Mouse (Mus musculus): Measurements from ENCODE around the gene Gbf1. TPM values are rescaled to one million over a fixed set of nuclear protein-coding genes. Genes with fewer than 3 reads are reported as not detected.
"Not testable (repeated sequence)": the region's sequence is repeated elsewhere in the genome, so short reads cannot be mapped to it uniquely, and the experiment has no call there.

Gbf1 gene
- total RNA-seq (2017) = 63.4 and 84.7 TPM in 2 replicates

DNA sequence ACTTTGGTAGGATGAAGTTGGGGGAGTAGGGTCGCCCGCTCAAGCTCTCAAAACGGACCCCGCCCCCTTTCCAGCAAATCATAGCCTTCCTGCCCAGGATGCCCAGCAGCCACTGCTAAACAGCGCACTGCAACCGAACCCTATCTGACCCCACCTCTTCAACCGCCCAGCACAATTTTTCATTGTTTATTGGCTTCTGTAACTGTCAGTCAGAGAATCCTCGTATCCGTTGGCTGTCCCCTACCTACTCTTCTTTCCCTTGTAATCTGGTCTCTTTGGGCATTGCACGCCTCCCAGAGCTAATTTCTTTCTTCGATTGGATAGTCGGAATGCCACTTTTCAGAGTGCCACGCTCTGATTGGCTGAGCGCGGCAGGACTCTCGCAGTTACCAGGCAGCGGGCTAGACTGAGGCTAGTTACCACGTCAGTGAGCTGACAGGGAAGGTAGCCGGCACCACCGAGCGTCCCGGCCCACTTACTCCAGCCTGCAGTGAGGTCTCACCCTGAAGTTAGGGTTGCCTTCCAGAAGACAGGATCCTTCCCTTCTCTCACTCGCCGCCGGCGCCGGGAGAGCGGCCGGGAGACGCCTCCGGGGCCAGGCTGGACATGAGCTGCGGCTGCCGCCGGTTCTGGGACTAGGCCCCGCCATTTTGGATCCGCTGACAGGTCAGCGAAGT, at the start of gene Gbf1:
Gene Gbf1 (plus strand): TSS at position 383 of the 677 bp plus-strand sequence.
- peak; percentile 95 for ATAC-seq (ENCODE audit: extremely low read depth, insufficient number of reproducible peaks, low FRiP score, poor library complexity, severe bottlenecking)

DNA sequence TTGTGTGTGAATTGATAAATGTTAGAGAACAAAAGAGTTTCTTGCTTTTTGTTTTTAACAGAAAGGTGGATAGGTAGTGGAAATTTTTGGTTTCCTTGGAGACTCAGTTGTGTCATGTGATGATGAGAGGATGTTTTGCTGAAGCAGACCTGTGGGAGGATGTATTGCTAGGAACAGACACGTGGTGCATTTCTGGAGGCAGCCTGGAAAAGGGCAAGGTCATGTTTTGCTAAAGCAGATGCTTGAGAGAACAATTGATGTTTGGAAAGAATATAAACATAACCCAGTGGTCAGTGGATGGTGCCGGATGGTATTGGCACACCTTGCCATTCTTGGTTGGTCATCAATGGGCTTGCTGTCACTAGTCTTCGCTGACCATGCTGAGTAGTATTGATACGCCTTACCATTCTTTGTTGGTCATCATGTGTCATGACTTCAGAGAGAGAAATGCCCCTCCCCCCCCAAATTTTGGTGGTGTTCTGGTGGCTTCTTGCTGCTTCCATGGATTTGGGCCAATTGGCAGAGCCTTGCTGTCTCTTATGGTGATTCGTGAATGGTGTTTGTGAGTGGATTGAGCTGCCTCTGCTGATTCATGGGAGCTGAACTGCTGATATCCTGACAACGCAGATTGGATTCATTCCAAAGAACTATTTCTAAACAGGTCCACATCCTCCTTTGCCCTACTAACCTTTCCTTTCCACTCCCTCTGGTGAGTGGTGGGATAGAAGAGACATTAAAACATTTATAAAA, 48.7 kb upstream of the Gbf1 start:
- ATAC-seq (ENCODE audit: extremely low read depth, insufficient number of reproducible peaks, low FRiP score, poor library complexity, severe bottlenecking) = no peak

DNA sequence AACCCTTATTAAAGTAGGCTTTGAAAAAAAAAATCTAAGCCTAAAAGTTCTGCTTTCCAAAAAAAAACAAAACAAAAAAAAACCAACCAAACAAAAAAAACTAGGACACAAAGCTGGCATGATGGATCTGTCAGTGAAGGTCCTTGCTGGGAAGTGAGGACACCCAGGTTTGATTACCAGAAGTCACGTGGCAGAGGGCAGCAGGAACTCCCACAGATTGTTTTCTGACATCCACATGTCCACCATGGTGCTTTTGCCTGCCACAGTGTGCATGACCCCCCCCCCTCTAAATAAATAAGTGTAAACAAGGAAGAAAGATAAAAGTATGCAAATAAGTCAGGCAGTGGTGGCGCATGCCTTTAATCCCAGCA, 48.1 kb upstream of the Gbf1 start:
- ATAC-seq (ENCODE audit: extremely low read depth, insufficient number of reproducible peaks, low FRiP score, poor library complexity, severe bottlenecking) = no peak

DNA sequence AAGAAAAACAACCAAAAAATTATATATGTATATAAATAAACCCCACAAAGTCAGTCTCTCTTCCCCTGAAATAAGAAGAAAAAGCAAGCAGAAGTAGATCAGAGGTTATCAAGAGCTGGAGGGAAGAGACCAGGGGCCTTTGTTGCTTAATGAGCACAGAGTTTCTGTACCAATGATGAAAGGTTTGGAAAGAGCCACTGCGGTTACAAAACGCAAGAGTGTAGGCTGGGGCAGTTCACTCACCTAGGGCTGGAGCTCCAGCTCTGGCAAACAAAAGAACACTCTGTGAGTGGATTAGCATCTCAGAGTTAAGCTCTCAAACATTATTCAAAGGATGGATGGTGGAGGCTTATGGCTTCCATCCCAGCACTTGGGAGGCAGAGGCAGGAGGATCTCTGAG, 42.1 kb upstream of the Gbf1 start:
- no peak for ATAC-seq (ENCODE audit: extremely low read depth, insufficient number of reproducible peaks, low FRiP score, poor library complexity, severe bottlenecking)

DNA sequence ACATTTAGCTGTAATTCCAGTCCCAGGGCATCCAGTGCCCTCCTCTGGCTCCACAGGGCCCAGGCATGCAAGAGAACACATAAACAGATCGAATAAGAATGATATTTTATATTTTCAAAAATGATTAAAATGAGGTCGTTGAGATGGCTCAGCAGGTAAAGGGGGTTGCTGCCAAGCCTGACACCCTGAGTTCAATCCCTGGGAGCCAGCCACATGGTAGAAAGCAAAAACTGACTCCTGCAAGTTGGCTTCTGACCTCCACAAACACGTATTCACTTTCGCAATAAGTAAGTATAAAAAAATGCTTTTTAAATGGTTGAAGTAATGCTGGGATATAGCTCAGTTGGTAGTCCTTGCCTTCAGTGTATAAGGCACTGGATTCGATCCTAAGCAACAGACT, 41.5 kb upstream of the Gbf1 start:
- ATAC-seq (ENCODE audit: extremely low read depth, insufficient number of reproducible peaks, low FRiP score, poor library complexity, severe bottlenecking) = no peak

DNA sequence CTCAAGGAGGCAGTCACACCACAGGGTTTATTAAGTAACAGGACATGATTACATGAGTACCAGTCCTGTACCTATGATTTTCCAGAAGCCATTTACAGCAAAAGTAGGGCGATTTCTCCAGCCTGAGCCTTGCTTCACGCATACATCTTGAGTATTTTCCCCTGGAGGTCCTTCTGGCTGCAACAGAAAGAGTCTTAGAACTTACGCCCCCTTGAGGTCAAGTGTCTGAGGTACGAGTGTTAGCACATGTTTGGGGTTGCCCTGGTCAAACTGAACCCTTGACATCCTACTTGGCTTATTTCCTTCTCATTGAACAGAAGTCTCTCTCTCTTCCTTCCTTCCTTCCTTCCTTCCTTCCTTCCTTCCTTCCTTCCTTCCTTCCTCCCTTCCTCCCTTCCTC, 37.7 kb upstream of the Gbf1 start:
- no peak for ATAC-seq (ENCODE audit: extremely low read depth, insufficient number of reproducible peaks, low FRiP score, poor library complexity, severe bottlenecking)

DNA sequence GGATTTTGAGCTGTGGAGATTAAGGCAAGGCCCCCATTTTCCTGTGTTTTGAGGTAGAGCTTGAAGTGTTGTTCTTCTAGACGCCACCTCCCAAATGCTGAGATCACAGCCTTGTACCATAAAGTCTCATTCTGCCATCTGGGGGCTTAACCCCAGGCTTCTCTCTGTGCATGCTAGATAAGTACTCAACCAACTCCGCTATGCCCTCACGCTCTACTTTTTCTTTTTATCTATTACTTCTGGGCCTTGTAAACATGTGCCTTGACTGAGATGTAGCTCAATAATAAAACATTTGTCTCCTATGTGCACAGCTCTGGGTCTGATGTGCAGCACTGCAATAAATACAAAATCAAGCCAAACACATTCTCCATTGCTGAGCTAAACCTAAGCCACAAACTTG, 32.9 kb upstream of the Gbf1 start:
- ATAC-seq (ENCODE audit: extremely low read depth, insufficient number of reproducible peaks, low FRiP score, poor library complexity, severe bottlenecking) = no peak

DNA sequence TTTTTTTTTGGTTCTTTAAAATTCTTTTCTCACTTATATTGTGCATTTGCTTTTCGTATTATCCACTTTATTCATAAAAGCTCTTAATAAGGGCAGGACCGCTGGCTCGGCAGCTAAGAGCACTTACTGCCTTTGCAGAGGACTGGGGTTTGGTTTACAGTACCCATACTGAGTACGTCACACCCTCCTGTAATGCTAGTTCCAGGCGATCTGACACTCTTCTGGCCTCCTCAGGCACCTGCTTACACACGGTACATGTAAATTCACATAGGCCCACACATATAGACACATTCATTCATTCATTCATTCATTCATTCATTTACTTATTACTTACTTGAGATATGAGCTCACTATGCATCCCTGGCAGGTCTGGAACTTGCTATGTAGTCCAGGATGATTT, 31.4 kb upstream of the Gbf1 start:
- ATAC-seq (ENCODE audit: extremely low read depth, insufficient number of reproducible peaks, low FRiP score, poor library complexity, severe bottlenecking) = no peak

DNA sequence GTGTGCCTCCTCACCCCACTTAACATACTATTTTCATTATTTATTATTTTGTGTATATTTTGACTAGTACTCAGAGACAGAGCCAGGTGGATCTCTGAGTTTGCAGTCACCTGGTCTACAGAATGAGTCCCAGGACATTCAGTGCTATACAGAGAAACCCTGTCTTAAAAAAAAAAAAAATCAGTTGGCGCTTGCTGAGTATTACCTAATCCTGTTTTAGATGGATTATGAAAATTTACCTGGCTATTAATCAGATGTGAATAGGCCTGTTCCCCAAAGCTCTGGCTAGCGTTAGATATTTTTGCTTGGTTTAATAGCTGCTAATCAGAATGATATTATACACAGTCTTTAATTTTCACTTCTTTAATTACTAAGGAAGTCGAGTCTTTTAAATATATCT, 28.4 kb upstream of the Gbf1 start:
- ATAC-seq (ENCODE audit: extremely low read depth, insufficient number of reproducible peaks, low FRiP score, poor library complexity, severe bottlenecking) = no peak

DNA sequence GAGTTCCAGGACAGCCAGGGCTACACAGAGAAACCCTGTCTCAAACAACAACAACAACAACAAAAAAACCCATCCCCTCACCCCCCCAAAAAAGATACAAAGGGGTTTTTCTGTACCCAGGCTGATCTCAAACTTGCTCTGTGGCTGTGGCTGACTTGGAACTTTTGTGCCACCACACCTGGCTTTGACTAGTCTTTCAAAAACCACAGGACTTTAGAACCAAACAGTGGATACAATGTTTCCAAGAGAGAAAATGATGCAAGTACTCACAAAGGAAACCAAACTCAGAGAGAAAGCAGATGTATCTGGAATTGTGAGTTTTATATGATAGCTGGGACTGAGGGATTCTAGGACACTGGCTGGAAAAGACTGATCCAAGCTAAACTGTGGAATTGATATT, 27.7 kb upstream of the Gbf1 start:
- no peak for ATAC-seq (ENCODE audit: extremely low read depth, insufficient number of reproducible peaks, low FRiP score, poor library complexity, severe bottlenecking)

DNA sequence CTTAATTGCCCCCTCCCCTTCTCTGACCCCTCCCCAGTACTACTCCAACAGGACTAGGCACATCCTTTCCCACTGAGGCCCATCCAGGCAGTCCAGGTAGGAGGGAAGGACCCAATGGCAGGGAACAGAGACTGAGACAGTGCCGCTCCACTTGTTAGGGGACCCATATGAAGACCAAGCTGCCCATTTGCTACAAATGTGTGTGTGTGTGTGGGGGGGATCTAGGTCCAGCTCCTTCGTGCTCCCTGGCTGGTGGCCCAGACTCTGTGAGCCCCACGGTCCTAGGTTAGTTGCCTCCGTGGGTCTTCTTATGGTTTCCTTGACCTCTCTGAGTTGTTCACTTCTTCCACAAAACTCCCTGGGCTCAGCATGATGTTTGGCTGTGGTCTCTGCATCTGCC, 26.0 kb upstream of the Gbf1 start:
- no peak for ATAC-seq (ENCODE audit: extremely low read depth, insufficient number of reproducible peaks, low FRiP score, poor library complexity, severe bottlenecking)

DNA sequence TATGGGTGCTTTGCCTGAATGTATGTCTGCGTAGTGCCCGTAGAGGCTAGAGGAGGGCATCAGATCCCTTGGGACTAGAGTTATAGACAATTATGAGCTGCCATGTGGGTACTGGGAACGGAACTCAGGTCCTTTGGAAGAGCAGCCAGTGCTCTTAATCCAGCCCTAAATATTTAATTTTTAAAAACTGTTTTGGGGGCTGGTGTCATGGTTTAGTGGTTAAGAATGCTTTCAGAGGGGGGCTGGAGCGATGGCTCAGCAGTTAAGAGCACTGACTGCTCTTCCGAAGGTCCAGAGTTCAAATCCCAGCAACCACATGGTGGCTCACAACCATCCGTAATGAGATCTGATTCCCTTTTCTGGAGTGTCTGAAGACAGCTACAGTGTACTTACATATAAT, 22.6 kb upstream of the Gbf1 start:
- not testable (repeated sequence) for ATAC-seq (ENCODE audit: extremely low read depth, insufficient number of reproducible peaks, low FRiP score, poor library complexity, severe bottlenecking)

DNA sequence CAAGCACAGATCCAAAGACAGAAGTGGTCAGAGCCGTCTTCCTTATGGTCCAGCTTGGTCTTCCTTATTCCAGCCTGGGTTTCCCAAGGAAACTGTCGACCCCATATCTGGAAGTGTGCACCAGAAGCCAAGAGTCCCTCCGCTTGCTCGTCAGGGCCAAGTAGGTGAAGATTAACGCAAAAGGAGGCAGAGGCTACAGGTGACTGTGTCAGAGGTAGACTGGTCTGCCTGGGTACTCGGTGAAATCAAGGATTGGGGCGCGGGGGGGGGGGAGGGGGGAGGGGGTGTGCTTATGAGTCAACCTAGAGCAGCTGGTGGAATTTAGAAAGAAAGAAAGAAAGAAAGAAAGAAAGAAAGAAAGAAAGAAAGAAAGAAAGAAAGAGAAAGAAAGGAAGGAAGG, 21.0 kb upstream of the Gbf1 start:
- no peak for ATAC-seq (ENCODE audit: extremely low read depth, insufficient number of reproducible peaks, low FRiP score, poor library complexity, severe bottlenecking)

DNA sequence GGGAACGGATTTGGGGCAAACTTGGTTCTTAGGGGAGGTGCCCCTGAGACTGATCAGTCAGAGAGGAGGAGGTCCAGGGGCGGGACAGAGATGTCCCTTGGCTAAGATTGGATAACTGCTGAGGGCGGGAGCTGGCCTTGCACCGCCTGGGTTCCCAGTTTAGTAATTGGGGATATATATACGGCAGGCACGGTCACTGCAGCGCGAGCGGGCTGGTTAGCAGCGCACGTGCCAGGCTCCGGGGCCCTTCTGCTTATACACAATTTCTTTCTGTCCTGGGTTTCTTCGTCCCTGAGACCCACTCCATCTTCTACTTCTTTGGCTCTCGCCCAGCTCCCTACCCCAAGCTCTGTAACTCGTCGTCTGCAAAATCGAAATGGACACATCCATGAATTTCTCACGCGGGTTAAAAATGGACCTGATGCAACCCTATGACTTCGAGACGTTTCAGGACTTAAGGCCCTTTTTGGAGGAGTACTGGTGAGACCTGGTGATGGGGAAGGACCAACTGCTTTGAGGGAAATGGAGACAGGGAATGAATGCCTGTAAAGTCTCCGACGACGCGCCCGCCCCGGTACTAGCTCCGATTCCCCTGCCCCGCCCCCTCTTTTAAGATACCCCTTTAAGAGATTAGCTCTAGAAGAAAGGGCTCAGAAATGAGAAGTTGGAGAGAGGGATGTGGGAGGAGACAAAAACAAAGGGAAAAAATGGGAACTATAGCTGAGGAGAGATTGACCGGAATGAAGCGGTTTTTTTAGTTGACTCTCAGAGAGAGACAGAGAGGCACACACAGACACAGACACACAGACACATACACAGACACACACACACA, 20.4 kb upstream of the Gbf1 start, which contains the start of gene Elovl3:
Gene Elovl3 (plus strand): TSS at position 204 of the 832 bp plus-strand sequence.
- no peak for ATAC-seq (ENCODE audit: extremely low read depth, insufficient number of reproducible peaks, low FRiP score, poor library complexity, severe bottlenecking)

DNA sequence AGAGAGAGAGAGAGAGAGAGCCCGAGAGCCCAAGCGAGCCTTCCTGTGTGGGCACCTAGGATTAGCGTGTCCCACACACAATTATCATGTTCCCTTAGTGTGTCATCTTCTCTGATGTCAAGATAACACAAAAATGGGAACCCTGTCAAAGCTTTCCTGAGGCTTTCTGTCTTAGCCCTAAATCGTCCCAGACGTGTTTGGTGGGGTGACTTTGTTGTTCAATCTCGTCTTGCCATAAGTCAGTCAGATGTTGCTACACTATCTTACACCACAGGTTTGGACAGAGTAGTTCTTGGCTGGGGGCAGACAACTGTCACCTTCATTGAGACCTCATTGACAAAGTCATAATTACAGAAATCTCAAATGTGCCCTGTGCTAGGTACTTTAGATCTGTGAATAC, 19.7 kb upstream of the Gbf1 start:
- no peak for ATAC-seq (ENCODE audit: extremely low read depth, insufficient number of reproducible peaks, low FRiP score, poor library complexity, severe bottlenecking)

DNA sequence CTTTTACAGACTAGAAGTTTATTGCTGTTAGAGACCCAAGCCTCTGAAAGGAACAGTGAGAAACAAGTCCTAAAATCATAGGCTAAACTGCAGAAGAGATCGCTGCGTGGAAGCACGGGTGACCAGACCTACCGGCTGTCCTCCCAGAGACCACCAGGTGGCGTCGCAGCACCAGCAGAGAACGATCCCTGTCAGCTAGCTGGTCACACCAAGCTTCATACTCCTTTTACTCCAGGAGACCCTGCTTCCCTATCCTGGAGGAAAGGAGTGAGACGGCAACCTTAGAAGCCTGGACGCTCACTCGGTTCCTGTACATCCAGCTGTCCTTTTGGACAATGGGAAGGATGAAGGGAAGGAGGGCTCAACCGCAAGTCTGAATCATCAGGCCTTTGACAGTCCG, 17.0 kb upstream of the Gbf1 start:
- peak; percentile 70 for ATAC-seq (ENCODE audit: extremely low read depth, insufficient number of reproducible peaks, low FRiP score, poor library complexity, severe bottlenecking)

DNA sequence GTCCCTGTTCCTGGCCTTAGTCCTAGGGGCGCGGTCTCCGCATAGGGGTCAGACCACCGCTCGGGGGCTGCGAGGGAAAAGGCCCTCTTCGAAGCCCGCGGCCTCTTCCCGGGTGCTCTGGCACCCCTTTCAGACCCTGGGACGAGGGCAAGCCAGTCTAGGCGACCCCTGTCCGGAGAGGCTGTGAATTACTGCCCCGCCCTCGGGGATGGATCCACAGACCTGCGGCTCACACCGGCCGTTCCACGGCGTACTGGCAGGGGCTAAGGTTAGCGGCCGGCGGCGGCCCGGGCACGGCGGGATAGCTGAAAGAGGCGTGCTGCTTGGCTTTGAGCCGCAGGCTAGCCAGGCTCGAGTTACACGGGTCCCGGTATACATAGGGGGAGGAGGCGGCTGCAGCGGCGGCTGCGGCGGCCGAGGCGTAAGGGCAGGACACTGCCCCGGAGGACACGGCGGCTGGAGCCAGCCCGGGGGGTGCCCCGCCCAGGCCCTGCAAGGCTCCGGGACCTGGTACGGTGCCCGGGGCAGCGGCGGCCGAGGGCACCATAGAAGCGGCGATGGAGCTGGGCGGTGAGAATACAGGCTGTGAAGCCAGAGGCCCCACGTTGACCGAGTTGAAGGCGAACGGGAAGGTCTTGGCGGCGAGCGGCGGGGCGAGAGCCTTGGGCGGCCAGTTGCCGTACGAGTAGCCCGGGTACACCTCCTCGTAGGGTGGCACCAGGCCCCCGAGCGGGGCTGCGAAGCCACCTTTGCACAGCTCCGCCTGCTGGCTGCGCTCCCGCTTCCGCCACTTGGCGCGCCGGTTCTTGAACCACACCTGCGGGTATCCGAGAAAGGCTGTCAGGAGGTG, 16.3 kb upstream of the Gbf1 start:
- ATAC-seq (ENCODE audit: extremely low read depth, insufficient number of reproducible peaks, low FRiP score, poor library complexity, severe bottlenecking) = peak; percentile 20; the same call in 1 of the 2 replicates

DNA sequence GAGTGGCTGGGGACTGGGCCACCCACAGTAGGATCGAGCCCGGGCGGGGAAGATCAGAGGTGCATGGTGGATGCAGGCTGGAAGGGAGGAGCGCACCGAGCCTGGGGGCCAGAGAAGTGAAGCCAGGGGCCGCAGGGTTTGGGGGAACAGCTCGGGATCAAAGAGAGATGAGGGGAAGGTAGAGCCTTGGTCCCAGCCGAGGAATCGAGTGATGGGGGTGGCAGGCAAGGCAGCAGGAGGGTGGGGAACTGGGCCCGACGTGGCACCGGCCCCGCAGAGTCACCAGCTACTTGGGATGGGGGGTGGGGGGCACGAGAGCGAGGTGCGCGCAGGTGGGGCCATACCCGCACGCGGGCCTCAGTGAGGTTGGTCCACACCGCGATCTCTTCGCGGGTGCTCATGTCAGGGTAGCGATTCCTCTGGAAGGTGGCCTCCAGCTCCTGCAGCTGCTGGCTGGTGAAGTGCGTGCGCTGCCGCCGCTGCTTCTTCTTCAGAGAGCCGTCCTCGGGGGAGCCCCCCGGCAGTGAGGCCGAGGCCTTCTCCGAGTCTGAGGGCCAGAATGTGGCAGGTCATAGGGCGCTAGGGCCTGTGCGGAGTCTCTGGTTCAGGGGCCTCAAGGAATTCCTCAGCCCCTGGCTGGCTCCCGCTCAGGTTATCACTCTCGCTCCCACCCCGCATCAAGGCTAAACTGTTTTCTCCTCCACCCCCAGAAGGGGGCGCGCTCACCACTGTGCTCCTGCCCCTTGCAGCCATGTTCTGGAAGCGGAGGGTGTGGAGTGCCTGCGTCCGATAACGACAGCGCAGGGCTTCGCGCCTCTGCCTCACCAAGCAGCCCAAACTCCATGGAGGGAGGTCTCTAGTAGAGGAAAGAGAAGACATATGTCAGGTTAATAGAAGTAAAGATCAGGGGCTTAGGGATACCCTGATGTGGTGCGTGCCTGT, 15.4 kb upstream of the Gbf1 start:
- ATAC-seq (ENCODE audit: extremely low read depth, insufficient number of reproducible peaks, low FRiP score, poor library complexity, severe bottlenecking) = peak; percentile 61

Data from neutrophil, adult 5-6 weeks (primary cell).